Mouse (Mus musculus) layer of hippocampus, adult 8-10 months (tissue): ENCODE results near the gene Hspa12b. TPM values are rescaled to one million over a fixed set of nuclear protein-coding genes. Genes with fewer than 3 reads are reported as not detected.

Experiments
- DNase-seq, 2 experiments: peaks; one replicate each; pipeline ENCODE4 v3.0.0; 2022; ENCODE audit warnings: low spot score in 2 of 2
- total RNA-seq, 4 experiments: library from RNA; stranded (reverse); gene quantifications; 2 replicates each; pipeline ENCODE4 v1.2.4; 2022

The Hspa12b gene
- total RNA-seq, 4 experiments from 2014 or later: 8.8 to 11.8 (median 9.6) TPM

DNA sequence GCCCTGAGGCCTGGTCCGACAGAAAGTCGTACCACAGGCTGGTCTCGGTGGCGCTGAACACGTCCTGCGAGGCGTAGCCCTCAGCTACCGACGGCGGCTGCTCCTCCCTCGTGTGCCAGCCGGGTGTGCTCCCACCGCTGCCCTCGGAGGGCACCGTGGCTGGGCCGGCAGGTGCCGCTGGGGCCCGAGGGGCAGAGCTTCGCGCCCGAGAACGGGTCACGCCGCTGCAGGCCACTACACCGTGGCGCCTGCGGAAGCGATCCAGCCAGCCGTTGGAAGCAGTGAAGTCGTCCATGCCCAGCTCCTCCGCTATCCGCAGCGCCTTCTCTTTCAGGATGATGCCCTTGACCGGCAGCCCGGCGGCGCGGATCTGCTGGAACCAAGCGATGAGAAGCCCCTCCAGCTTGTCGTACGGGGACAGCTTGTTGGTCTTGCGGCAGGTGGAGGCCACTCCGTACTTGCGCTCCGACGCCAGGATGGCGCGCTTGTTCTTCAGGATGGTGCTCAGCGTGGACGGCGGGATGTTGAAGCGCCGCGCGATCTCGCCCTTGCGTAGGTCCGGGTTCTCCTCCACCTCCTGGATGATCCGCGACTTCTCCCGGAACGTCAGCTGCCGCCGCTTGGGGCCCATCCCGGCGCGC is 52.3 kb downstream of the Hspa12b start:
- peak in 1 of 2 experiments; percentile 48 for DNase-seq

DNA sequence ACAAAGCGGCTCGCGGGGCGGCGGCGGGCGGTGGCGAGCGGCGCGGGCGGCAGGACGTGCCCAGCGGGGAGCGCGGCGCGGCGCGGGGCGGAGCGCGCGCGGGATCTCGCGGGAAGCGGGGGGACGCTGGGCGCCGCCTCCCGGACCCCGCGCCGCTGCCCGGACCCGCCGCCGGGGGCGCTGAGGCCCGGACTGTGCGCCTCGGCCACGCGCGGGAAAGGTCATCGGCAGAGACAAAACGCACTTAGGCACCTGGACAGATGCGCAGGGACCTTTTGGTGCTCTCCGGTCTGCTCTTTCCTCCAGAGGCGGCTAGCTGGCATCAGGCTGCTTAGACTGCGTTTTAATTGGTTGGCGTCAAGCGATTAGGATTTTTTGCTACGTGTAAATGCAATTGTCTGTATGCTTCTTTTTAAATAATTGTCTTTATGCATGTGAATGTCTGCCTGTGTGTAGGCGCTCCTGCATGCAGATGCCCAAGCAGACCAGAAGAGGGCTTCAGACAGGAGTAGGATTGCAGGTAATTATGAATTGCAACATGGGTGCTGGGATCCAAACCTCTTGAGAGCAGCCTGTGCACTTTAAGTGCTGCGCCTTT is 53.0 kb downstream of the Hspa12b start, which contains the start of gene Cenpb:
Gene Cenpb (minus strand): TSS at position 78 of the 598 bp plus-strand sequence.
- peak in 1 of 2 experiments; percentile 79 for DNase-seq

DNA sequence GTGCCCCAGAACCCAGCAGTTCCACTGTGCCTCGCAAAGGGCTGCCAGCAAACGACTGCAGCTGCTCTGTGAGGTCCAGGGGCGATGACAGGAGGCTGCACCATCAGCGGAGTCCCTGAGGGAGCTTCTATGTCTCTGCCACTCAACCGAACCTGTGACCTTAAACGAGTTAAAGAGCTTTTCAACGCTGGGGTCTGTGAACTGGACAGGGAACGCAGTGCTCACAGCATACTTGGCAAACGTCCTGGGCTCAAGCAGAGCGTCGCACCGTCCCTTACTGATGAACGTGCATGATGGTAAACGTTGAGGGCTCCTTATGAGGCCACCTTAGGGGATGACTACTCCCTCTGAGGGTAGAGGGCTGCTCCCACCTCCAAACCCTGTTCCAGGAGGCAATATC is 59.3 kb downstream of the Hspa12b start:
- no peak for DNase-seq

DNA sequence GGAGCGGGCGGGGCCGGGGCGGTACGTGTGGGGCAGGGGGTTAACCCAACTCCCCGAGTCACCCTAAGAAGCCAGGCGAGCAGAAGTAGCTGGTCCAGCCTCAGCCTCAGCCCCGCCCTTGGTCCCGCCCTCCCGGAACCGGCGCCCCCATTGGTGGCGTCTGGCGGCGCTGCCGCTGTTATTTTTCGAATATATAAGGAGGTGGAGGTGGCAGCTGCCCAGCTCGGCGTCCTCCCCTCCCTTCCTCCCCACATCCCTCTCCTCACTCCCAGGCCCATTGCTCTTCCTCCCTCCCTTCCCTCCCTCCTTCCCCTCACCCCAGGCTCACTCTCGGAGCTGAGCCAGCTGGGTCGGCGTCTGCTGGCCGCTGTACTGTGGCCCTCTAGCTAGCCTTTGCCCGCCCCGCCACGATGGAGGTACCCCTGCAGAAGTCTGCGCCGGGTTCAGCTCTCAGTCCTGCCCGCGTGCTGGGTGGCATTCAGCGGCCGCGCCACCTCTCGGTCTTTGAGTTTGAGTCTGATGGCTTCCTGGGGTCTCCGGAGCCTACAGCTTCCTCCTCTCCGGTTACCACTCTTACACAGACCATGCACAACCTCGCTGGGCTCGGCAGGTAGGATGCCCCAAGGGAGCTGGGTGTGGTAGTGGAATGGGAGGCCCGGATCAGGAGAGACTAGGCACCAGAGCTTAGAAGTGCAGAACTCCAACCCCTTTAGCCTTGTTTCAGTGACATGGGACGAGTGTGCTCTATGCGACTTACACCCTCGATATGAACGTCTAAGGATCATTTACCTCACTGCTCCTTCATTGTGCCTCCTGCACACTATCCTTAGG is 59.9 kb downstream of the Hspa12b start, which contains the start of the genes Cdc25b and Spef1:
Gene Cdc25b (plus strand): TSS at position 179 of the 831 bp plus-strand sequence.
Gene Spef1 (minus strand): TSS at position 512 of the 831 bp plus-strand sequence.
- DNase-seq: peak; percentile 64 to 73

DNA sequence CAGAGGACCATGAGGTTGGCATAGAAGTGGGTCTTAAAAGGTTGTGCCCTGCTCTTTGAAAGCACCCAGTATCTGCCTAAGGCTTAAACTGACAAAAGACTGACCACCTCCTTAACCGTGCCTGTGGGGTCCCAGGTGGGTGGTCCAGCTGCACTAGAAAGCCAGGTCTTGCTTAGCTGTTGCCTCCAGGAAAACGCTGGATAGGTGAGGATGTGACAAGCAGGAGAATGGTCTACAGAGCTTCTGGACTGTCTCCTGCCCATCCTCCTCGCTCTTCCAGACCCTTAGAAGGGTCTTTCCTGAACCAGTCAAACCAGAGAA is 60.5 kb downstream of the Hspa12b start:
- no peak for DNase-seq

DNA sequence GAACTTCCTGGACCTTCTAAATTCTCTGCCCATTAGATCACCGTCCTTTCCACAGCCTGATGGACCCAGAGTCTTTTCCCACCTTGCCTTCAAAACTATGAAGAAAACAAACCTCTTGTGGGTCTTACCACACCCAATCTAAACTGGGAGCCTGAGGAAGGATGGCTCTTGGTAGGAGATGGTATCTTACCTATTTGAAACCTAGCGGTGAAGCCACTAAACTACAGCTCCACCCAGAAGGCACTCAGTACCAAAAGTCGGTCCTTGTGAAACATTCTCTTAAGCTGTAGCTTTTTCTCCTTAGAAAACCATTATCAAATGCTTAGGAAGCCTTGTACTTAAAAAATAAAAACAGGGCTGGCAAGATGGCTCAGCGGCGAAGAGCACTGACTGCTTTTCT is 61.2 kb downstream of the Hspa12b start:
- no peak for DNase-seq

DNA sequence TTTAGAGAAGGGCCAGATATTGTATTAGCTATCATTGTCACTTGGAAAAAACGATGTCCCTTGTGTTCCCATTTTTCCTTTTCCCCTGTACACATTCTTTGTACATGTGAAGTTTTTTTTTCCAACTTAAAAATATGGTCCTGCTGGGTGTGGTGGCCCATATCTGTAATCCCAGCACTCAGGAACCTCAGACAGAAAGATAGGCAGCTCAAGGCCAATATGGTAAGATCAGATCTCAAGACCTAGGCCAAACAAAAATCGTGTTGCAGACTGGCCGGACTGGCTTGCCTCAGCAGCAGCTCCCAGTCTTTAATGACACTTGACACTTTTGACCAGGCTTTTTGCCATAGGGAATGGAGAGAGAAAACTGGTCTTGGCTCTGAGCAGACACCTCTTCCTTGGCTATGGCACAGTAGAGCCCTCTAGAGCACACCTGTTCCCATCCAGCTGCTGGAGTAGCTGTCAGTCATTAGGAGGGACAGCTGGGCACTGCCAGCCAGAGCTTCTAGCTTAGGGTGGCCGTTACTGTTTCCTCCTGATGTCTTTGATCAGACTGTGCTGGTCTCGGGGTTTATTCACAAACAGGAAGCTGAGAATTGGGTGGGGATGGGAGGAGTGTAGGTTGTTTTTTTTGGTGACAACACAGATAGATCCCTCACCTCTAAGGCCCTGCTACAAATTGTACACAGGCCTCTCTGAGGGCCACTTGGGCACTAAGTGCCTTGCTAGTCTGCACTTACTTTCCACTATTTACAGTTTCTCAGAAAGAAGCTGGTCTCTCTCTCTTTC is 62.6 kb downstream of the Hspa12b start:
- no peak for DNase-seq

DNA sequence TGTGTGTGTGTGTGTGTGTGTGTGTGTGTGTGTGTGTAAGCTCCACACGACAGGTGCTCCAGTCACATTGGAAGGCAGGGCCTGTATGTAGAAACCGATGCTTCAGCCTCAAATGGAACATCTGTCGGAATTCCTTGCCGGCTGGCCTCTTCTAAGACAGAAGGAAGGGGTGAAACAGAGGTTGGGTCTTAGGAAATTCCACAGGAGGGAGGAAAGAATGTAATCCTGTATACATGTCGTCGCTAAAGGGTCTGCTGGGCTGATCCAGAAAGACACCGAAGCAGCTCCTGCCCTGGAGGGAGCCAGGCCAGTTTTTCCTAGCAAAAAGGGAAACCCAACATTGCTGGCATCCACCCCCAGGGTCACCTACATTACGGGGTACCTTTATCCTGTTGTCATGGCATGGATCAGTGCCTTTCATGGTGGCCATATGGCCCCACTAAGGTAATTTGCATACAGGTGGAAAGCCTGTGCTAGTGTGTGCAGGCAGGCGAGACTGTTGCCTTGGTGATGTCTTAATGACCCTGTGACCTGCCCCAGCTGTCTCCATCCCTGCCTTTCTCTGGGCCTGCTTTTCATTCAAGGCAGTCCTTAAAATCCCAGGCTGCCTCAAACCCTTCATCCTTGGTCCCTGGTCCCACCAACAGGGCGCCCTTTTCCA is 63.4 kb downstream of the Hspa12b start:
- no peak for DNase-seq

DNA sequence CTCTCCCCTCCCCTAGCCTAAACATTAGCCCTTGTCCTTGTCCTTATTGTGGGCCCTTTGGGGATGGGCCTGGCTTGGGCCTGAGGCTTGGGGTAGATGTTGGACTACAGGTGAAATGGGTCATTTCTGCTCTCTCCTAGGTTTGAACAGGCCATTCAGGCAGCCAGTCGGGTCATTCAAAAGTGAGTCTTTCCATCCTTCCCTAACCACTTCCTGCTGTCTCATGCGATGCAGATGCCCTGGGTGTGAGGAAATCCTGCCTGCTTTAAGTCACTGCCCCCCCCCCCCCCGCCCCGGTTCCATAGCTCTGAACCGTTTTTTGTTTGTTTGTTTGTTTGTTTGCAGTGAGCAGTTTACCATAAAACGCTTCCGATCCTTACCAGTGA is 63.9 kb downstream of the Hspa12b start:
- no peak for DNase-seq

Other genes starting within 250 kb of the Hspa12b start
- gene 4930402H24Rik, start 220.9 kb upstream of the Hspa12b start, total RNA-seq: 100 to 1,000 TPM in 1 of 4 experiments, 10 to 100 TPM in 3; 74.4 to 113 (median 91.0) TPM
- 100 to 1,000 TPM in 3 of 4 experiments, 10 to 100 TPM in 1; 98.2 to 108 (median 104) TPM for gene Atrn, start 220.8 kb upstream of the Hspa12b start, total RNA-seq
- 10 to 100 TPM; 52.8 to 62.0 (median 58.8) TPM for gene Gfra4, start 84.2 kb upstream of the Hspa12b start, total RNA-seq
- gene Adam33, start 63.5 kb upstream of the Hspa12b start, total RNA-seq: 1 to 10 TPM in 2 of 4 experiments, under 1 TPM in 2; 0.62 to 1.4 (median 1.0) TPM
- 1 to 10 TPM in 1 of 4 experiments, under 1 TPM in 3; 0.39 to 1.5 (median 0.75) TPM for gene Siglec1, start 40.5 kb upstream of the Hspa12b start, total RNA-seq
- not detected for gene Gm11037, start 6.2 kb downstream of the Hspa12b start, total RNA-seq
- gene 1700037H04Rik, start 32.8 kb downstream of the Hspa12b start, total RNA-seq: 10 to 100 TPM; 53.5 to 59.8 (median 57.2) TPM
- gene Cenpb, start 52.8 kb downstream of the Hspa12b start, total RNA-seq: 10 to 100 TPM; 65.8 to 79.4 (median 73.1) TPM
- gene Cdc25b, start 59.7 kb downstream of the Hspa12b start, total RNA-seq: 10 to 100 TPM; 21.6 to 31.4 (median 25.4) TPM
- gene Spef1, start 60.0 kb downstream of the Hspa12b start, total RNA-seq: 10 to 100 TPM in 2 of 4 experiments, 1 to 10 TPM in 2; 6.7 to 10.7 (median 8.8) TPM
- gene Ap5s1, start 79.8 kb downstream of the Hspa12b start, total RNA-seq: 10 to 100 TPM; 20.9 to 24.2 (median 22.8) TPM
- 1 to 10 TPM; 8.5 to 9.1 (median 8.8) TPM for gene Mavs, start 106.8 kb downstream of the Hspa12b start, total RNA-seq
- gene Pank2, start 135.2 kb downstream of the Hspa12b start, total RNA-seq: 10 to 100 TPM; 43.7 to 61.7 (median 52.4) TPM
- 10 to 100 TPM; 26.5 to 30.2 (median 28.2) TPM for gene Rnf24, start 225.6 kb downstream of the Hspa12b start, total RNA-seq